In genomic region chr2:164486258-164487114, GRCm38 (mm10) we compare ENCODE assay signal across 8 mouse cellular contexts. TPM values are rescaled to one million over a fixed set of nuclear protein-coding genes. Genes with fewer than 3 reads are reported as not detected.
A peak's percentile ranks its signal among the peaks of the same experiment; 100 is the strongest.
DNase-seq lines count a peak whose midpoint lies in the region; ATAC-seq and TF ChIP-seq lines count a peak whose summit lies in the region.

No protein-coding gene starts in this region.

- peak overlapping the region; percentile 68 for H3K4me3 ChIP-seq in embryonic facial prominence, embryonic 13.5 days
- peak overlapping the region; percentile 86 for H3K4me3 ChIP-seq in heart, embryonic 11.5 days (ENCODE audit: low read depth, low read length)
- H3K4me3 ChIP-seq in kidney, embryonic 15.5 days (replicated peaks), result peak overlapping the region; percentile 82
- peak overlapping the region; percentile 71 for H3K4me3 ChIP-seq in limb, embryonic 14.5 days (replicated peaks; ENCODE audit: low read length)
- H3K4me3 ChIP-seq in midbrain, embryonic 14.5 days (replicated peaks; ENCODE audit: low read depth, low read length), result peak overlapping the region; percentile 65
- peak overlapping the region; percentile 45 for H3K4me3 ChIP-seq in testis, adult 2 months (ENCODE audit: control insufficient read depth, low read depth, low read length)

- ATAC-seq in activated CD4-positive, CD25-positive, alpha-beta regulatory T cell, adult 4 months, result peak; percentile 49
- no peak for ATAC-seq in embryonic facial prominence, embryonic 13.5 days (ENCODE audit: insufficient number of reproducible peaks, insufficient read depth, low FRiP score, low TSS enrichment, low read depth)
- peak; percentile 50 for ATAC-seq in heart, embryonic 11.5 days (replicated peaks; ENCODE audit: insufficient number of reproducible peaks, low FRiP score, low TSS enrichment)
- peak; percentile 57 for ATAC-seq in kidney, embryonic 15.5 days (replicated peaks; ENCODE audit: low FRiP score)
- peak; percentile 19; the same call in 1 of the 2 replicates for ATAC-seq in limb, embryonic 14.5 days (ENCODE audit: low FRiP score, low read depth)
- ATAC-seq in midbrain, embryonic 14.5 days (ENCODE audit: low FRiP score, low TSS enrichment), result no peak

- peak; percentile 63 to 66 for DNase-seq in B cell, adult 2 months
- DNase-seq in limb, embryonic 14.5 days (ENCODE audit: low spot score), result no peak
- peak; percentile 77 for DNase-seq in midbrain, embryonic 14.5 days

- TF ChIP-seq POLR2A in limb, embryonic 14.5 days (IDR thresholded peaks at IDR 0.05; ENCODE audit: borderline replicate concordance, extremely low read depth, insufficient read depth, insufficient read length), result no peak
- no peak for TF ChIP-seq POLR2A in testis, adult 2 months (IDR thresholded peaks at IDR 0.05; ENCODE audit: control insufficient read depth, low read depth, low read length)

- peaks cover 8% of the 10 kb centered on the region; the same call in 1 of the 2 replicates for H3K36me3 ChIP-seq in embryonic facial prominence, embryonic 13.5 days
- H3K36me3 ChIP-seq in heart, embryonic 11.5 days (ENCODE audit: control insufficient read depth, insufficient read depth, low read length), result no peaks in the 10 kb centered on the region
- peaks cover 12% of the 10 kb centered on the region for H3K36me3 ChIP-seq in kidney, embryonic 15.5 days
- no peaks in the 10 kb centered on the region for H3K36me3 ChIP-seq in limb, embryonic 14.5 days (ENCODE audit: control insufficient read depth, insufficient read depth, low read length)
- 0 out of 2 replicates have a peak, but pooled peaks cover 5% of the 10 kb centered on the region for H3K36me3 ChIP-seq in midbrain, embryonic 14.5 days (ENCODE audit: control insufficient read depth, insufficient read depth, low read length)
- H3K36me3 ChIP-seq in testis, adult 2 months (ENCODE audit: control insufficient read depth, insufficient read depth, low read length), result no peaks in the 10 kb centered on the region

- TF ChIP-seq CTCF in testis, adult 2 months (IDR thresholded peaks at IDR 0.05; ENCODE audit: control insufficient read depth, insufficient read depth, insufficient replicate concordance, low read depth, low read length), result no peak

- H3K27ac ChIP-seq in embryonic facial prominence, embryonic 13.5 days, result no peak overlapping the region
- peak overlapping the region; percentile 31 for H3K27ac ChIP-seq in heart, embryonic 11.5 days (ENCODE audit: low read depth, low read length)
- peak overlapping the region; percentile 43 for H3K27ac ChIP-seq in kidney, embryonic 15.5 days
- H3K27ac ChIP-seq in limb, embryonic 14.5 days (replicated peaks; ENCODE audit: low read depth, low read length), result no peak overlapping the region
- no peak overlapping the region for H3K27ac ChIP-seq in midbrain, embryonic 14.5 days (replicated peaks; ENCODE audit: low read depth, low read length)
- 0 out of 2 replicates have a peak overlapping the region, but pooled peaks have one; percentile 48 for H3K27ac ChIP-seq in testis, adult 2 months (ENCODE audit: control insufficient read depth, insufficient read depth, low read depth, low read length)

- peak overlapping the region; percentile 99 for H3K4me2 ChIP-seq in embryonic facial prominence, embryonic 13.5 days
- H3K4me2 ChIP-seq in heart, embryonic 11.5 days, result peak overlapping the region; percentile 98
- H3K4me2 ChIP-seq in kidney, embryonic 15.5 days, result peak overlapping the region; percentile 100
- peak overlapping the region; percentile 100 for H3K4me2 ChIP-seq in limb, embryonic 14.5 days (replicated peaks; ENCODE audit: low read depth, low read length, severe bottlenecking)
- H3K4me2 ChIP-seq in midbrain, embryonic 14.5 days (ENCODE audit: low read length), result peak overlapping the region; percentile 100

- peak overlapping the region; percentile 72 for H3K9ac ChIP-seq in embryonic facial prominence, embryonic 13.5 days
- peak overlapping the region; percentile 81 for H3K9ac ChIP-seq in heart, embryonic 11.5 days (ENCODE audit: low read depth, low read length)
- peak overlapping the region; percentile 70 for H3K9ac ChIP-seq in kidney, embryonic 15.5 days
- H3K9ac ChIP-seq in limb, embryonic 14.5 days (ENCODE audit: low read depth, low read length, severe bottlenecking), result peak overlapping the region; percentile 66
- H3K9ac ChIP-seq in midbrain, embryonic 14.5 days (replicated peaks; ENCODE audit: low read length), result peak overlapping the region; percentile 67

- H3K27me3 ChIP-seq in embryonic facial prominence, embryonic 13.5 days, result peaks cover 42% of the 10 kb centered on the region
- H3K27me3 ChIP-seq in heart, embryonic 11.5 days (ENCODE audit: control insufficient read depth, insufficient read depth, low read length), result peaks cover 13% of the 10 kb centered on the region
- peaks cover 11% of the 10 kb centered on the region for H3K27me3 ChIP-seq in kidney, embryonic 15.5 days
- peaks cover 26% of the 10 kb centered on the region for H3K27me3 ChIP-seq in limb, embryonic 14.5 days (ENCODE audit: control insufficient read depth, insufficient read depth, low read length)
- H3K27me3 ChIP-seq in midbrain, embryonic 14.5 days (ENCODE audit: control insufficient read depth, insufficient read depth, low read length), result peaks cover 21% of the 10 kb centered on the region
- no peaks in the 10 kb centered on the region for H3K27me3 ChIP-seq in testis, adult 2 months (ENCODE audit: control insufficient read depth, insufficient read depth, low read length)

- no peaks in the 10 kb centered on the region for H3K9me3 ChIP-seq in embryonic facial prominence, embryonic 13.5 days
- H3K9me3 ChIP-seq in heart, embryonic 11.5 days (replicated peaks; ENCODE audit: control insufficient read depth, low read length), result no peaks in the 10 kb centered on the region
- no peaks in the 10 kb centered on the region for H3K9me3 ChIP-seq in kidney, embryonic 15.5 days (replicated peaks)
- no peaks in the 10 kb centered on the region for H3K9me3 ChIP-seq in limb, embryonic 14.5 days (ENCODE audit: control insufficient read depth, low read length)
- H3K9me3 ChIP-seq in midbrain, embryonic 14.5 days (ENCODE audit: control insufficient read depth, low read length), result no peaks in the 10 kb centered on the region

- under 1% methylated on average over 83 of the region's 90 CpGs for WGBS in embryonic facial prominence, embryonic 13.5 days
- WGBS in heart, embryonic 11.5 days (ENCODE audit: insufficient replicate concordance), result under 1% methylated on average over 76 of the region's 90 CpGs
- under 1% methylated on average over 82 of the region's 90 CpGs for WGBS in kidney, embryonic 15.5 days
- 0% methylated on average over 41 of the region's 90 CpGs for WGBS in limb, embryonic 14.5 days
- WGBS in midbrain, embryonic 14.5 days, result under 1% methylated on average over 79 of the region's 90 CpGs

- H3K4me1 ChIP-seq in embryonic facial prominence, embryonic 13.5 days, result peaks cover 15% of the 10 kb centered on the region
- H3K4me1 ChIP-seq in heart, embryonic 11.5 days (ENCODE audit: control insufficient read depth, insufficient read depth, low read length), result peaks cover 11% of the 10 kb centered on the region; the same call in 1 of the 2 replicates
- H3K4me1 ChIP-seq in kidney, embryonic 15.5 days, result peaks cover 28% of the 10 kb centered on the region
- H3K4me1 ChIP-seq in limb, embryonic 14.5 days (ENCODE audit: control insufficient read depth, insufficient read depth, low read length), result 0 out of 2 replicates have a peak, but pooled peaks cover 5% of the 10 kb centered on the region
- 0 out of 2 replicates have a peak, but pooled peaks cover 16% of the 10 kb centered on the region for H3K4me1 ChIP-seq in midbrain, embryonic 14.5 days (ENCODE audit: control insufficient read depth, insufficient read depth, low read length)
- peaks cover 13% of the 10 kb centered on the region for H3K4me1 ChIP-seq in testis, adult 2 months (ENCODE audit: control insufficient read depth, insufficient read depth, low read length)

RNA-seq across cellular contexts. Expression of gene Dbndd2, which starts 0.6 kb away (rescaled TPM):
- polyA plus RNA-seq in activated CD4-positive, CD25-positive, alpha-beta regulatory T cell, adult 4 months (2017; shearing (Covaris generic)), result 1 to 10 TPM; 2.1 to 6.8 TPM
- polyA plus RNA-seq in embryonic facial prominence, embryonic 13.5 days (2015; fragmentation: Nextera tagmentation; extraction: Ambion mirVana), result 2.1 and 3.0 TPM in 2 replicates
- 16.5 and 21.9 TPM in 2 replicates for polyA plus RNA-seq in heart, embryonic 11.5 days (2014; fragmentation: Nextera tagmentation; extraction: Ambion mirVana)
- polyA plus RNA-seq in kidney, embryonic 15.5 days (2015; fragmentation: Nextera tagmentation; extraction: Ambion mirVana), result 13.0 and 14.0 TPM in 2 replicates
- 7.7 and 8.3 TPM in 2 replicates for polyA plus RNA-seq in limb, embryonic 14.5 days (2012; rRNA removed)
- 2.9 and 4.4 TPM in 2 replicates for polyA plus RNA-seq in limb, embryonic 14.5 days (2014; fragmentation: Nextera tagmentation; extraction: Ambion mirVana)
- 11.4 and 11.8 TPM in 2 replicates for polyA plus RNA-seq in midbrain, embryonic 14.5 days (2014; fragmentation: Nextera tagmentation; extraction: Ambion mirVana)
- polyA plus RNA-seq in testis, adult 2 months (2012; rRNA removed), result 16.5 and 17.0 TPM in 2 replicates

RNA-seq across cellular contexts. Expression of gene Pigt, which starts 10.8 kb away (rescaled TPM):
- polyA plus RNA-seq in activated CD4-positive, CD25-positive, alpha-beta regulatory T cell, adult 4 months (2017; shearing (Covaris generic)), result 10 to 100 TPM; 19.6 to 47.7 TPM
- 49.6 and 52.6 TPM in 2 replicates for polyA plus RNA-seq in embryonic facial prominence, embryonic 13.5 days (2015; fragmentation: Nextera tagmentation; extraction: Ambion mirVana)
- polyA plus RNA-seq in heart, embryonic 11.5 days (2014; fragmentation: Nextera tagmentation; extraction: Ambion mirVana), result 63.0 and 66.0 TPM in 2 replicates
- polyA plus RNA-seq in kidney, embryonic 15.5 days (2015; fragmentation: Nextera tagmentation; extraction: Ambion mirVana), result 65.1 and 69.6 TPM in 2 replicates
- 99.5 and 142 TPM in 2 replicates for polyA plus RNA-seq in limb, embryonic 14.5 days (2012; rRNA removed)
- 72.4 and 81.4 TPM in 2 replicates for polyA plus RNA-seq in limb, embryonic 14.5 days (2014; fragmentation: Nextera tagmentation; extraction: Ambion mirVana)
- polyA plus RNA-seq in midbrain, embryonic 14.5 days (2014; fragmentation: Nextera tagmentation; extraction: Ambion mirVana), result 98.9 and 115 TPM in 2 replicates
- polyA plus RNA-seq in testis, adult 2 months (2012; rRNA removed), result 77.6 and 85.6 TPM in 2 replicates

RNA-seq across cellular contexts. Expression of gene Trp53tg5, which starts 13.0 kb away (rescaled TPM):
- under 1 TPM in 1 of 2 experiments, not detected in 1; 0.37 TPM for polyA plus RNA-seq in activated CD4-positive, CD25-positive, alpha-beta regulatory T cell, adult 4 months (2017; shearing (Covaris generic))
- not detected in 2 replicates for polyA plus RNA-seq in embryonic facial prominence, embryonic 13.5 days (2015; fragmentation: Nextera tagmentation; extraction: Ambion mirVana)
- polyA plus RNA-seq in heart, embryonic 11.5 days (2014; fragmentation: Nextera tagmentation; extraction: Ambion mirVana), result not detected in 2 replicates
- not detected in 2 replicates for polyA plus RNA-seq in kidney, embryonic 15.5 days (2015; fragmentation: Nextera tagmentation; extraction: Ambion mirVana)
- polyA plus RNA-seq in limb, embryonic 14.5 days (2012; rRNA removed), result not detected in 2 replicates
- polyA plus RNA-seq in limb, embryonic 14.5 days (2014; fragmentation: Nextera tagmentation; extraction: Ambion mirVana), result 0.22 TPM in 1 of 2 replicates, not detected in the other
- not detected in 2 replicates for polyA plus RNA-seq in midbrain, embryonic 14.5 days (2014; fragmentation: Nextera tagmentation; extraction: Ambion mirVana)
- 97.8 and 104 TPM in 2 replicates for polyA plus RNA-seq in testis, adult 2 months (2012; rRNA removed)

RNA-seq across cellular contexts. Expression of gene Gm20458, which starts 25.7 kb away (rescaled TPM):
- polyA plus RNA-seq in activated CD4-positive, CD25-positive, alpha-beta regulatory T cell, adult 4 months (2017; shearing (Covaris generic)), result 1 to 10 TPM in 1 of 2 experiments, not detected in 1; 3.7 TPM
- polyA plus RNA-seq in embryonic facial prominence, embryonic 13.5 days (2015; fragmentation: Nextera tagmentation; extraction: Ambion mirVana), result 7.7 and 8.3 TPM in 2 replicates
- polyA plus RNA-seq in heart, embryonic 11.5 days (2014; fragmentation: Nextera tagmentation; extraction: Ambion mirVana), result 4.8 and 8.4 TPM in 2 replicates
- polyA plus RNA-seq in kidney, embryonic 15.5 days (2015; fragmentation: Nextera tagmentation; extraction: Ambion mirVana), result 7.7 and 8.3 TPM in 2 replicates
- polyA plus RNA-seq in limb, embryonic 14.5 days (2012; rRNA removed), result 9.0 and 10.4 TPM in 2 replicates
- 12.2 and 14.3 TPM in 2 replicates for polyA plus RNA-seq in limb, embryonic 14.5 days (2014; fragmentation: Nextera tagmentation; extraction: Ambion mirVana)
- polyA plus RNA-seq in midbrain, embryonic 14.5 days (2014; fragmentation: Nextera tagmentation; extraction: Ambion mirVana), result 3.4 and 5.1 TPM in 2 replicates
- 5.0 and 5.6 TPM in 2 replicates for polyA plus RNA-seq in testis, adult 2 months (2012; rRNA removed)

RNA-seq across cellular contexts. Expression of gene Sys1, which starts 29.7 kb away (rescaled TPM):
- polyA plus RNA-seq in activated CD4-positive, CD25-positive, alpha-beta regulatory T cell, adult 4 months (2017; shearing (Covaris generic)), result 10 to 100 TPM; 29.7 to 33.4 TPM
- 56.0 and 65.9 TPM in 2 replicates for polyA plus RNA-seq in embryonic facial prominence, embryonic 13.5 days (2015; fragmentation: Nextera tagmentation; extraction: Ambion mirVana)
- 37.0 and 42.3 TPM in 2 replicates for polyA plus RNA-seq in heart, embryonic 11.5 days (2014; fragmentation: Nextera tagmentation; extraction: Ambion mirVana)
- 59.2 and 64.2 TPM in 2 replicates for polyA plus RNA-seq in kidney, embryonic 15.5 days (2015; fragmentation: Nextera tagmentation; extraction: Ambion mirVana)
- polyA plus RNA-seq in limb, embryonic 14.5 days (2012; rRNA removed), result 48.4 and 68.8 TPM in 2 replicates
- 73.1 TPM in 2 replicates for polyA plus RNA-seq in limb, embryonic 14.5 days (2014; fragmentation: Nextera tagmentation; extraction: Ambion mirVana)
- 93.1 and 97.2 TPM in 2 replicates for polyA plus RNA-seq in midbrain, embryonic 14.5 days (2014; fragmentation: Nextera tagmentation; extraction: Ambion mirVana)
- polyA plus RNA-seq in testis, adult 2 months (2012; rRNA removed), result 26.1 and 26.4 TPM in 2 replicates

Comparison
In these comparisons a context has a peak if more than half of its experiments do, and no peak if none do; other contexts are left out.
1. ATAC-seq: peak in activated CD4-positive, CD25-positive, alpha-beta regulatory T cell, adult 4 months (single experiment), heart, embryonic 11.5 days (single experiment), kidney, embryonic 15.5 days (single experiment) and limb, embryonic 14.5 days (single experiment); none in embryonic facial prominence, embryonic 13.5 days (single experiment) and midbrain, embryonic 14.5 days (single experiment).
2. H3K27ac ChIP-seq: peak in heart, embryonic 11.5 days (single experiment), kidney, embryonic 15.5 days (single experiment) and testis, adult 2 months (single experiment); none in embryonic facial prominence, embryonic 13.5 days (single experiment), limb, embryonic 14.5 days (single experiment) and midbrain, embryonic 14.5 days (single experiment).
3. RNA of gene Trp53tg5, which starts 13.0 kb away (polyA plus RNA-seq): 97.8 to 104 TPM in testis, adult 2 months; 0.37 TPM in activated CD4-positive, CD25-positive, alpha-beta regulatory T cell, adult 4 months, not detected in embryonic facial prominence, embryonic 13.5 days, not detected in heart, embryonic 11.5 days, not detected in kidney, embryonic 15.5 days, 0.22 TPM in limb, embryonic 14.5 days and not detected in midbrain, embryonic 14.5 days; every median in the first group is over 10 times any median in the second.
4. Peak in every context shown above with its lines, with median percentiles within 50 percentile points of each other: H3K4me2 ChIP-seq, H3K4me3 ChIP-seq and H3K9ac ChIP-seq.